Mouse (Mus musculus) heart, postnatal 0 days (tissue): ENCODE measurements around the gene Ddx56. TPM values are rescaled to one million over a fixed set of nuclear protein-coding genes. Genes with fewer than 3 reads are reported as not detected.

Source experiments
- ATAC-seq: fragments of 200-750 bp; cut with Nextera tagmentation; 2 replicates; pipeline ENCODE4 v1.8.0; 2017; ENCODE audit warnings: low read depth, moderate number of reproducible peaks, moderate library complexity; ENCODE audit not compliant: insufficient read depth
- DNase-seq: peaks from one replicate; pipeline ENCODE4 v3.0.0-alpha.2; 2016; ENCODE audit warnings: low spot score
- H3K27ac ChIP-seq: fragments of 300-500 bp; sonication (generic); 2 replicates; pipeline ENCODE4 v1.5.1; 2014; ENCODE audit warnings: low read depth, mild to moderate bottlenecking
- H3K27me3 ChIP-seq: fragments of 300-500 bp; sonication (generic); 2 replicates; pipeline ENCODE4 v1.6.1; 2014; ENCODE audit warnings: low read length, mixed read lengths; ENCODE audit not compliant: control insufficient read depth, insufficient read depth
- H3K36me3 ChIP-seq: fragments of 300-500 bp; sonication (generic); replicated peaks from 2 replicates; pipeline ENCODE4 v1.6.1; 2014; ENCODE audit warnings: low read length, mixed read lengths; ENCODE audit not compliant: control insufficient read depth, insufficient read depth
- H3K4me1 ChIP-seq: fragments of 300-500 bp; sonication (generic); 2 replicates; pipeline ENCODE4 v1.6.1; 2014; ENCODE audit warnings: antibody characterized with exemption; ENCODE audit not compliant: control insufficient read depth, insufficient read depth
- H3K4me2 ChIP-seq: fragments of 300-500 bp; sonication (generic); 2 replicates; pipeline ENCODE4 v1.6.1; 2014; ENCODE audit warnings: low read depth, mild to moderate bottlenecking, low read length, moderate library complexity
- H3K4me3 ChIP-seq: fragments of 300-500 bp; sonication (generic); 2 replicates; pipeline ENCODE4 v1.5.1; 2014; ENCODE audit warnings: low read depth, low read length
- H3K9ac ChIP-seq: fragments of 300-500 bp; sonication (generic); replicated peaks from 2 replicates; pipeline ENCODE4 v1.6.1; 2014; ENCODE audit warnings: low read depth, low read length, mixed read lengths
- H3K9me3 ChIP-seq: fragments of 300-500 bp; sonication (generic); replicated peaks from 2 replicates; pipeline ENCODE4 v1.6.1; 2016; ENCODE audit warnings: low read length; ENCODE audit not compliant: control insufficient read depth
- CTCF ChIP-seq: IDR thresholded peaks from 2 replicates; pipeline ENCODE4 v1.5.1; 2016; ENCODE audit warnings: antibody characterized with exemption, control low read depth, low read depth
- EP300 ChIP-seq: IDR thresholded peaks from 2 replicates; pipeline ENCODE4 v1.6.1; 2016; ENCODE audit warnings: antibody characterized with exemption, low read depth
- WGBS: fragments of 180-500 bp; shearing (Covaris S2); extraction: QIAGEN DNeasy Blood & Tissue Kit; methylation state at CpG from one replicate; pipeline ENCODE4 v1.1.7; 2014; 5-methylcytosine and 5-hydroxymethylcytosine counted together
- polyA plus RNA-seq: library from polyadenylated mRNA; unstranded; fragments of >200 nt; fragmentation: Nextera tagmentation; extraction: Ambion mirVana; gene quantifications from 2 replicates; pipeline ENCODE4 v1.2.1, GENCODE M21; 2015
- total RNA-seq: library from RNA; depleted of rRNA; stranded (reverse); fragments of >200 nt; gene quantifications from 2 replicates; pipeline ENCODE4 v1.2.3, GENCODE M21; 2014; ENCODE audit warnings: low replicate concordance; rRNA removed

Gene Ddx56
- total and polyA plus RNA-seq, 2 experiments from 2014 or later = 41.4 to 45.5 TPM

DNA sequence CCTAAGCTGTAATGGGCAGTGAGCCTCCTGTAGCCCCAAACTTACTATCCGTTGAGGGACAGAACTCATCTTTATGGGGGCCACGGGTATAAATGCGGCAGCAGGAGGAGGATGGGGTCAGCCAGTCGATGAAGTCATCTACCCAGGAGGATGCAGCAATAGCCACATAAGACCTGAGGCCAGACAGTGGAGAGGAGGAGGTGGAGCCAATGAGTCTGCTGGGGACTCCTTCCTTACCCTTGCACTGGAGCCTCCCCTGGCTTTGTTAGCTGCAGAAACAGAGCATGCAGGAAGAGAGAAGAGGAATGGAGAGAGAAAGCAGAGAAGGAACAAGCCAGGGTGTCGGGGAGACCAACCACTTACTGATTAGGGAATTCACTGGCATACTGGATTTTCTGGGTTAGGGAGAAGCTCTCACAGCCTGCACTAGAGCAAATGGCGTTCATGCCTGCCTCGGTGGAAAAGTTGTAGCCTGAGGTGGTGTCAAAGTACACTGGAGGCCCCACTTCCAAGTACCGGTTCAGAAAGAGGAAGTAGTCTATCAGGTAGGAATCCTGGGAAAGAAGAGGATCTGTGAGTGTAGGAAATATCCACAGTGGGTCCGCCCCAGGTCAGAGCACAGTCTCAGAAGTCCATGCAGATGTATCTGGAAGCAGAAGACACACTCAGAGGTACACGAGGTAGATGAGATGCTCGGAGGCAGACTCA, 49.2 kb downstream of the Ddx56 start:
- H3K4me2 ChIP-seq = no peak overlapping the region
- H3K4me3 ChIP-seq = no peak overlapping the region
- H3K9ac ChIP-seq = no peak overlapping the region
- DNase-seq (no peak), ATAC-seq (no peak)
- H3K9me3 ChIP-seq = no peaks in the 10 kb centered on the region
- H3K27me3 ChIP-seq = no peaks in the 10 kb centered on the region
- 62% methylated on average over 11 of the region's 11 CpGs for WGBS
- no peaks in the 10 kb centered on the region for H3K4me1 ChIP-seq
- TF ChIP-seq EP300 (no peak), CTCF (no peak)
- no peaks in the 10 kb centered on the region for H3K36me3 ChIP-seq
- no peak overlapping the region for H3K27ac ChIP-seq

DNA sequence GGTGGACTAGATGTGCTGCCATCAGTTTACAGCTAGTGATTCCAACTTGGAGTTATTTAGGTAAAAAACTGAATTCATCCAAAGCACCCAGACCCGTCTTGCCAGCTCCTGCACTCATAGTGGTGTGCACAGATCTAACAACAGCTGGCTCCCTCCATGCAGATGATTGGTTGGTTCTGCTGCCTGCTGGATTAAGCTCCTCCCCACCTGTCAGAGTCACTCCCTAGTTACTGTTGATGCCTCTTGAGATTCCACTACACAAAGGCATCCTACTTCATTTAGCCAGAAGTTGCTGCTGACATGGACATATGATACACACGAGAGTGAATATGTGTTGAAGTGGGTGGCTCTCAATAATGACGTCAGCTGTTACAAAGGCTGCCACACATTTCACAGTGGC, 50.7 kb downstream of the Ddx56 start:
- H3K36me3 ChIP-seq = no peaks in the 10 kb centered on the region
- H3K9me3 ChIP-seq = no peaks in the 10 kb centered on the region
- H3K9ac ChIP-seq = no peak overlapping the region
- H3K4me2 ChIP-seq = no peak overlapping the region
- DNase-seq (peak; percentile 12), ATAC-seq (peak; percentile 58)
- 22% methylated on average over 3 of the region's 3 CpGs for WGBS
- H3K4me1 ChIP-seq = no peaks in the 10 kb centered on the region
- H3K27ac ChIP-seq = no peak overlapping the region
- no peak overlapping the region for H3K4me3 ChIP-seq
- no peaks in the 10 kb centered on the region for H3K27me3 ChIP-seq
- TF ChIP-seq CTCF (no peak), EP300 (no peak)

Other genes starting within 250 kb of the Ddx56 start
- 3.0 and 6.3 TPM in 2 replicates for gene Camk2b, start 201.4 kb downstream of the Ddx56 start, total RNA-seq
- 2.5 and 3.4 TPM in 2 replicates for gene Camk2b, start 201.4 kb downstream of the Ddx56 start, polyA plus RNA-seq
- not detected in 2 replicates for gene A730071L15Rik, start 67.7 kb downstream of the Ddx56 start, total RNA-seq
- gene A730071L15Rik, start 67.7 kb downstream of the Ddx56 start, polyA plus RNA-seq = 0.30 and 0.41 TPM in 2 replicates
- gene Nudcd3, start 67.4 kb downstream of the Ddx56 start, total RNA-seq = 37.0 and 37.8 TPM in 2 replicates
- 25.0 and 29.2 TPM in 2 replicates for gene Nudcd3, start 67.4 kb downstream of the Ddx56 start, polyA plus RNA-seq
- gene Npc1l1, start 37.6 kb downstream of the Ddx56 start, total RNA-seq = not detected in 2 replicates
- 0.04 TPM in 1 of 2 replicates, not detected in the other for gene Npc1l1, start 37.6 kb downstream of the Ddx56 start, polyA plus RNA-seq
- 93.4 and 124 TPM in 2 replicates for gene Tmed4, start 7.1 kb upstream of the Ddx56 start, total RNA-seq
- gene Tmed4, start 7.1 kb upstream of the Ddx56 start, polyA plus RNA-seq = 83.7 and 90.5 TPM in 2 replicates
- gene Ogdh, start 23.9 kb upstream of the Ddx56 start, total RNA-seq = 412 and 435 TPM in 2 replicates
- 328 and 338 TPM in 2 replicates for gene Ogdh, start 23.9 kb upstream of the Ddx56 start, polyA plus RNA-seq
- 42.3 and 45.4 TPM in 2 replicates for gene Zmiz2, start 121.3 kb upstream of the Ddx56 start, total RNA-seq
- 6.9 and 7.0 TPM in 2 replicates for gene Zmiz2, start 121.3 kb upstream of the Ddx56 start, polyA plus RNA-seq
- gene Ppia, start 147.7 kb upstream of the Ddx56 start, total RNA-seq = 2,268 and 2,353 TPM in 2 replicates
- 3,654 and 3,756 TPM in 2 replicates for gene Ppia, start 147.7 kb upstream of the Ddx56 start, polyA plus RNA-seq
- 106 and 157 TPM in 2 replicates for gene H2afv, start 176.7 kb upstream of the Ddx56 start, total RNA-seq
- gene H2afv, start 176.7 kb upstream of the Ddx56 start, polyA plus RNA-seq = 213 and 232 TPM in 2 replicates
- gene Purb, start 208.1 kb upstream of the Ddx56 start, total RNA-seq = 40.4 and 48.4 TPM in 2 replicates
- 18.4 and 22.0 TPM in 2 replicates for gene Purb, start 208.1 kb upstream of the Ddx56 start, polyA plus RNA-seq